Mouse (Mus musculus) layer of hippocampus, adult 11-12 months (tissue): ENCODE results near the gene Mybl2.
A peak's percentile ranks its signal among the peaks of the same experiment; 100 is the strongest.

Experiments used
- DNase-seq: peaks from one replicate; pipeline ENCODE4 v3.0.0; 2022; ENCODE audit warnings: low spot score

The Mybl2 gene

DNA sequence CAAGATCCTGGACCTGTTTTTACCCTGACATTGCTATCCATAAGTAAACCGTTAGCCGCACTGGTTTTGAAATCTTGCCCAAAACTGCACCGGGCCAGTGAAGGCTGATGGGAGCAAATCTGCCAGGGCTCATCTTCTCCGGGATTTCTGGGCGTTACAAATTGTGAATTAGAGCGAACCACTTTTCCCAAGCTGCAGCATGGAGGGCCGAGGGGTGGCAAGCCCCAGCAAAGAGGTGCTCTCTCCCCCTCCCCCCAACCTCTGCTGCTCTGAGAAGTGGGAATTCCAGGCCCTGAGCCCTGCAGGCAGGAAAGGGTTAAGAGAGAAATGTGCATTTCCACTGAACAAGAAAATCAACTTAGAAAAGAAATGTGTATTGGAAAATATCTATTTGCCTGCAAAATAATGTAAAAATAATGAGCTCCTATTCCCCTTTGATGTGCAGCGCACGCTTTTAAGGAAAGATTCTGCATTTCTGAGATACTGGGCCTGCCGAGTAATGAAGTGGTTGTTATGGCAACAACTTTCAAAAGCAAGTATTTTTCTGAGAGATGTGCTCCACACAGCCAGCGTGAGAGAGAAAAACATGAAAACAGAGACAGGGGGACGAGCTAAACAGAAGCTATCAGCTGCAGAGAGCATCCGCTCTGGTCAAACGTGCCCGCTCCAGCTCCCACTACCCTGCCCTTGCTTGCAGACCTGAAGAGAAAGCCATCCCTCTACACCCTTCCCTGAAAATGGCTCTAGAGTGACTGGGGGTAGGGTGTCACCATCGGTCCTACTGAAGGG is 57.1 kb downstream of the Mybl2 start:
- peak; percentile 17 for DNase-seq

DNA sequence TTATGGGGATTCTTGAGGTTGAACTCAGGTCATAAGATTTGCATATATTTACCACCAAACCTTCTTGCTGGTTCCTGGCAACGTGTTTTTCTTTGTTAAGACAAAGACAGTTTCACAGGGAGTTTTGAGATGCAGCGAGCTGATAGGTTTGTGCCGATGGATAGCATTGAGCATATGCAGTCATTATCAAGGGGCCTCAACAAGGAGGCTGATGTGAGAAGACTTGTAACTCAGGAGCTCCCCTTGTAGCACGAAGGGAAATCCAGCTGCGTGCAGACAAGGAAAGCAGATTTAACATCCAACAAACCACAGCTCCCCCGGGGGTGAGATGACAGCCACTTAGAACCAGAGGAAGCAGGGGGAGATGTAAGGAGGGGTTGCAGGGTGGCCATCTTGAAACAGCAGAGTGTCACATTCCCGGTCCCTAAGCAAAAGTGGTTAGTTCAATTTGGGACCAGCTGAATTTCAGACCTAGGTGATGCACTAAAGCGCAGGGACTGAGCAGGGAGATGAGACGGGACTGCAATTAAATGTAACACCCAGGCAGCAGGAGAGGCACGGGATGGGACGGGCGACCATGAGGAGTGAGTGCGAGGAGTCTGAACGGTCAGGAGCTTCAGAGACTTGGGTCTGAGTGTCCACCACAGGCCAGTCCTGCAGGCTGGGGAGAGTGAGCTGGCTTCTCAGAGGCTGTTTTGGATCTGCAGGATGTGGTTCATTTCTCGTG is 66.3 kb downstream of the Mybl2 start:
- DNase-seq, result no peak

DNA sequence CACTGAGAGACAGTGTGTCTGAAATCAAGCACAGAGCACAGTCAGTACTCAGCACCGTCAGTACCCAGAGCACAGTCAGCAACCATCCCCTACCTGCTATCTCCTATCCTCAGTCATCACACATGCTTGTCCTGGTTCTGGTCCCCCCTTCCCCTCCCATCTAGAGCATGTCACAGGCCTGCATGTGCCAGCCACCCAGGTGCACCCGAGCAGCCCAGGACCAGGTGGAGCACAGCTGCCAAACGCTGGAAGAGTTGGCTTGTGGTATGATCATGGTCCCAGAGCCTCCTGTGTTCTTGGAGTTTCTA is 66.8 kb downstream of the Mybl2 start:
- DNase-seq, result no peak

DNA sequence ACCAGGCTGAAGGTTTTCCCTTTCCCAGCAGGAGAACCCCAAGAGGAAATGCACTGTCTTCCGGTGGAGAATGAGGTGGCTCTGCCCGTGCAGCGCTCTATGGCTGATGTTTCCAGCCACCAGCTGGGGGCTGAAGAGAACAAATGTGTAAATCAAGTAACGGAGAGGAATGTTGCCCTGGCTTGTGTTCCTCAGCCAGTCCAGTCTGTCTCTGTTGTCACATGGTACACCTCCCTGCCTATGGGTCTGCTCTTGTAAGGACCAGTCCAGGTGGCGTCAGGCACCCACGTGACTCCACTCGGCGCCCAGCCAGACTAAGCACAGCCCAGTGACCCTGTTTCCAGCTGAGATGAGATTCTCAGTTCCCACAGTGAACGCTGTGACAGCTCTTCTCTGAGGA is 67.8 kb downstream of the Mybl2 start:
- DNase-seq, result no peak

DNA sequence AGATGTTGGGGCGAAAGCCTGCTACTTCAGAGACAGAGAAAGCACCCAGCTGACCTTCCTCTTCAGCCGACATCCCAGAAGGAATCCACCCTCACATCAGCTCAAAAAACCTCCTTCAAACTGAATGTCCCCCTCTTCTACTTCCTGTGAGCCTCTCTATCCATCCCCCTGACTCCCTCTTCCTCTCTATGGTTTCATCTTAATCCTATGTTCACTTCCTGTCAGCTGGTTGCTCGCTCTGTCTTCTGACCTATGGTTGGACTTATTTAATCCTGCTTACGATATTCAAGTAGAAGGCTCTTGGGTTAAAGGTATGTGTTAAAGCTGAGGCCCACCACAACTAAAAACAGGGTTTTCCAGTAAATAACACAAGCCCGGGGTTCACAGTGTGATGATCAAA is 69.0 kb downstream of the Mybl2 start:
- DNase-seq, result no peak

DNA sequence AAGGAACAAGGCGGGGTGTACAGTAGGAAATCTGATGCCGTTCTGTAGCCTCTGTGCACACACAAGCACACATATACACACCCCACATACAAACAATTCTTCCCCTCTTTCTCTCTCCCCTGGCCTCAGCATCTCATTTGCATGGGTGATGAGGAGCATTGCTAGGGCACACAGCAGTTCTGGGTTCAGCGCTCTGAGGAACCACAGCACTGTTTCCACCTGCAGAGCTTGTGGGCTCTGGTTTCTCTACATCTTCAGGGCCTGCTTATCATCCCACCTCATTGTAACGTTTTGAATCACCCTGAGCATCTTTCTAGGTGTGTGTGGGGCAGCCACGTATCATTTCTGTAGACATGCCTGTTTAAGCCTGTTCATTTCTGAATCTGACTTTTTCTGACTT is 76.3 kb downstream of the Mybl2 start:
- DNase-seq, result no peak

DNA sequence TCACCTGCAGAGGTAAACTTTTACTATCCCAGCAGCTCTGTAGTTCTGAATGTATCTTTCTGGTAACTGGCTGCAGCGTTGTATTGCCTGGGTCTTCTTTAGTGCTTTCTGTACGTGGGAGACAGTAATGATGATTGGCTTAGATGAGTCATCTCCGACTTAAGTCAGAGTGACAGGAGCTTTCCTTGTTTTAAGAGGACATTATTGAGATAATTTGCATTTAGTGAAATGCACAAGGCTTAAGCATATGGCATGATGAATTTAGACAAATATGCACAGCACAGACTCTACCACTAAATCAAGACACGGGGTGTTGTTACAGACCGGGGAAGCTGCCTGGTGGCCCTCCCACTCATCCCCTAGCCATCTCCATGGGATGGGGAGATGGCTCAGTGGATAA is 77.8 kb downstream of the Mybl2 start:
- DNase-seq, result no peak
